Mouse (Mus musculus) ES-Bruce4 (cell line): ENCODE measurements around the gene Cidec.

Experiments
- CTCF ChIP-seq: IDR thresholded peaks from one replicate; pipeline ENCODE4 v1.8.1; 2011; ENCODE audit warnings: low read depth, low read length
- EP300 ChIP-seq: IDR thresholded peaks from 2 replicates; pipeline ENCODE4 v1.6.1; 2011; ENCODE audit warnings: low read depth, low read length; ENCODE audit not compliant: insufficient read depth
- POLR2A ChIP-seq: IDR thresholded peaks from one replicate; pipeline ENCODE4 v1.8.1; 2011; ENCODE audit warnings: low read length; ENCODE audit not compliant: insufficient read depth

- TF ChIP-seq EP300: no peak
- no peak for TF ChIP-seq POLR2A
- no peak for TF ChIP-seq CTCF
Observed at GRCm38 (mm10) chr6:113404649-113405448, 30.7 kb downstream of the Cidec start.
